Mouse (Mus musculus): ENCODE measurements around the gene Grm3.

Gene Grm3

GRCm38 (mm10) chr5:9724956-9725600 is at the start of gene Grm3:
Gene Grm3 (minus strand): TSS chr5:9725170.
- peak; percentile 47 to 55 for DNase-seq (ENCODE audit: low spot score in 2 of 2)

DNA sequence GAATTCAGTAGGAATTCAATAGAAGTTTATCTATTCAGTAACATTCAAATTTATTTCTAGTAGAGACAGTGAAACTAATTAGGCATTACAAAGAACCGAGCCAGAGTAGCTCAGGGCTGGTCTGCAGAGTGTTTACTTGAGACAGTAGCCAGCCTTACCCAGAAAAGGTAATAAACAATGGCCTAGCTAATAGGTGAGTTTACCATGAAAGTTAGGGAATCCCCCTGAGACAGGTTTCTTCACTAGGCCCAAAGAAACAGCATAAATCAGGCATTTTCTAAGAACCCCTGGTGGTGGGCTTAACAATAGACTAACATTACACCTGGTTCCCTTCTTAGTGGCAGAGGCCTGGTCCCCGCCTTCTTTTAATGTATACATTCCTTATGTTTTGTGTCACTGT is 30.8 kb upstream of the Grm3 start:
- DNase-seq (ENCODE audit: low spot score in 2 of 2), result no peak

DNA sequence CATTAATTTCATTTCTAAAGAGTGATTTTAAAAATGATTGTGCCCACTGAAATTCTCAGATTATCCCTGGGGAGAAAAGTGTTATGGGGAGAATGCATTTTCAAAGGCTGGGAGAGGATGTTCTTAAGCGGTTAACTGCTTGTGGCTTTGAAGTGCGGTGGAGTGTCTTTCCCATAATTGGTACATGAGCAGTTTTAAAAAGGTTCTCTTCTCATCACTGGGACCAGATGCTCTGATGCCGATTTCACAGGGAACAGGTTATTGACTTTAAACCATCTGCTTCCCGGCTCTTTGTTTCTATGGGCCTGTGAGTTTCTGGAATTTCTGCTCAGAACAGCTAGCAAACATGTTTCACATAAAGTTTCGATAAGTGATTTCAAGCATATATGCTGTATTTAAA is 23.2 kb upstream of the Grm3 start:
- peak in 1 of 2 experiments; percentile 23 for DNase-seq (ENCODE audit: low spot score in 2 of 2)

- no peak for DNase-seq (ENCODE audit: low spot score in 2 of 2)
Observed at GRCm38 (mm10) chr5:9744120-9744519, 19.1 kb upstream of the Grm3 start.

DNA sequence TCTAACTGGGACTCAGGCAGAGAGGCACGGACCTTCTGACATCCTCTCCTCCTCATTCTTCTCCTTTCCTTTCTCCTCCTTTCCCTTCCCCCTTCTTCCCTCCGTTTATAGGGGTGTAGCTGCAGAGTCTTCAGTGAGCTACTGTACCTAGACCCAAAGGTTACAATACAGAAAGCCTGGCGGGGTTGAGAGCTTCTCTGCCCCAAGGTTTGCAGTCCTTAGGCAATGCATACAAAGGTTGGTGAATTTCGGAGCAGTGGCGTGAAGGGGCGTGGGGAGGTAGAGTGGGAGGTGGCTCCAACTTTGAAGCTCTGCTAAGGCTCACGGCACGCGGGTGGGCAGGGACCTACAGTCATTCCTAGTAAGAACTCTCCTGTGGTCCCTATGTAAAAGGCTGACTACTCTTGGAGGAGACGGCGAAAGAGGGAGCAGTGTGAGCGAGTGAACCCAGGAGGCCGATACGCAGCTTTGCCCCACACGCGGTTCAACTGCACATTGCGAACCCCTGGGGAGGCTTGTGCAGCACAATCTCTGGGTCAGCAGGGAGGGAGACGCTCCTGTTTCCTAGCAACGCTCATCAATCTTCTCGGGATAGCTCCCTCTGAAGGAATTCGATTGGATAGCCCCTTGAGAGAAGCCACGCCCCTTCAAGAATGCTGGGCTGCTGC is 765 bp upstream of the Grm3 start:
- DNase-seq (ENCODE audit: low spot score in 2 of 2), result peak; percentile 87 to 93

- peak; percentile 56 to 57 for DNase-seq (ENCODE audit: low spot score in 2 of 2)
Observed at GRCm38 (mm10) chr5:9724287-9724955, 549 bp downstream of the Grm3 start.

DNA sequence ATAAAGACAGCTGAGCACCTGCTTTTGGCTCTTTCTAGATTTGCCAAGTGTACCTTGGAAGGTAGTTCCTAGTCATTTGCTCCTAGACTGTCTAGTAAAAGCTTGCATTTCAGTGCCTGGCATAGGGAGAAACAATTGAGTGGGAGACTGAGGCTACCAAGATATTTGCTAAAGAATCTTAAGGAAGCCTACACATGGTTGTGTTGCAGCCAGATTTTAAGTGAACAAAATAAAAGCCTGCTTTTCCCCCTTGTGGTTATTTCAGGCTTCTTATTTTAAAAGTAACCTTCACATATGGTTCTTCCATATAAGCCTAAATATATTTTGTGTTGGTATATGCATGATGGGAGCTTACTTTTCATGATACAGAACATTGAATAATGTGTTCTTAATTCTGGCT is 3.8 kb downstream of the Grm3 start:
- no peak for DNase-seq (ENCODE audit: low spot score in 2 of 2)

DNA sequence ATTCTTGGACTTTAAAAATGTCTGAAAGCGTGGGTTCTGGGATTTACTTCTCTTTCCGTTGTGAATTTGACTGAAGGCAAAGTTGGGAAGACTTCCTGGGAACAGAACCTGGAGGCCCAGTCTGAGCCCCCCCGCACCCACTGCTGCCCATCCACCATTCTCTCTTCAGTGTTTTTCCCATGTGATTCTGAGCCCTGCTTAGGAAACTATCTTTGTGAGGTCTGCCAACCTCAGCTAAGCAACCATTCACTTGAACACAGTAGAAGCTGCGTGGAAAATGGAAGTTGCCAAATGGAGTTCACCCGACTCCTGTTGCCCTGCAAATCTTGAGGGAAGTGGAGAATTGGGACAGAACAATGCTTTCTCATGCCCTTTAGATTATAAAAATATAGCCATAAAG is 8.7 kb downstream of the Grm3 start:
- peak; percentile 44 to 53 for DNase-seq (ENCODE audit: low spot score in 2 of 2)

- DNase-seq (ENCODE audit: low spot score in 2 of 2), result no peak
Observed at GRCm38 (mm10) chr5:9707096-9707495, 17.9 kb downstream of the Grm3 start.

GRCm38 (mm10) chr5:9703385-9704009 is 21.5 kb downstream of the Grm3 start:
- DNase-seq (ENCODE audit: low spot score in 2 of 2), result peak; percentile 40

GRCm38 (mm10) chr5:9702656-9703384 is 22.1 kb downstream of the Grm3 start:
- no peak for DNase-seq (ENCODE audit: low spot score in 2 of 2)

DNA sequence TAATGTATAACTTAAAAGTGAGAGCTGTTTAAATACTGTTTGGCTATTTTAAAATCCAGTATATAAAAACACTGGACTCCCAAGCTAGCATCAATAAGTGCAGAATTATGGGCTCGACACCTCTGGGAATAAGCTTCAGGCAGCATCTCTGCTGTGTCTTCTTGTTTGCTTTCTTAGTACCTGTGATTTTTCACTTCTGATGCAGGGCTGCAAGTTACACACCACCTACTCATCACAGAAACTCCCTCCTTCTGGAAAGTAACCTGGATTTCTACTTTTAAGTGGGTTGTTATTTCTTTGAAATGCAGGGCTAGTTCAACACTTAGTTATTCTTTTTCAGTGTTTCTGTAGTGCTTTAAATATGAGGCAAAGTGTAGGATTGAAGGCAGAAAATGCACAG is 32.6 kb downstream of the Grm3 start:
- no peak for DNase-seq (ENCODE audit: low spot score in 2 of 2)

- DNase-seq (ENCODE audit: low spot score in 2 of 2), result no peak
Observed at GRCm38 (mm10) chr5:9690599-9691242, 34.2 kb downstream of the Grm3 start.

- DNase-seq (ENCODE audit: low spot score in 2 of 2), result no peak
Observed at GRCm38 (mm10) chr5:9690192-9690591, 34.8 kb downstream of the Grm3 start.

DNA sequence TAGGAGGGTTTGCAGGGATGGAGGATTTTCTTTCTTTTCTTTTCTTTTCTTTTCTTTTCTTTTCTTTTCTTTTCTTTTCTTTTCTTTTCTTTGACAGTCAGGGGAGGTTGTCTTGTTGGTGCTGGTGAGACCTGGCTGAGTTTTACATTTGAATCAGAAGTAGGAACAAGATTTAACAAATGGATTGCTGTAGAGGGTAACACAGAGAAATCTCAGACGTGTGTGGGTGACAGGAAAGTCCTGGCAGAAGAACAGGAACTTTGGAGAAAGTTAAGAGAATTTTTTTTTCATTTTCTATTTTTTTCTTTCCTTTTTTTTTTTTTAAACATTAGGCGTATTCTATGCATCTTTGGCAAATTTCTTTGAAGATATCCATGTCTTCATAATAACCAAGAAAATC is 41.8 kb downstream of the Grm3 start:
- DNase-seq (ENCODE audit: low spot score in 2 of 2), result no peak

DNA sequence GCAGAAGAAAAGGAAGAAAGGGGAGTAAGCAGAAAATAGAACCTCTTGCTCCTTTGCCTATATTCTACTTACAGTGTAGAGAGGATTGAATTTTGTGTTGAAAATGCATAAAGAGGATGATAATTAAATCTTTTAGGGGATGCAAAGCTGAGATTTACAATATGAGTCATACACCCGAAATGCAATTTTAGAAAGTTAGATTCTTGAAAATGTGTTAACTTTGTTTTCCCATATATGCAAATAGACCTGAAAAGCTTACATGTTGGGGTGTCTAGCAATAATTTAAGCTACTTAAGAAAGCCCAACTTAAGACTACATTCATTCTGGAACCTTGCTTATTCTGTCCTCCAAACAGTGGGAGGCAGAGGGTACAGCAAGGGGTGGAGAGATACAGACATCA is 56.0 kb downstream of the Grm3 start:
- DNase-seq (ENCODE audit: low spot score in 2 of 2), result no peak

DNA sequence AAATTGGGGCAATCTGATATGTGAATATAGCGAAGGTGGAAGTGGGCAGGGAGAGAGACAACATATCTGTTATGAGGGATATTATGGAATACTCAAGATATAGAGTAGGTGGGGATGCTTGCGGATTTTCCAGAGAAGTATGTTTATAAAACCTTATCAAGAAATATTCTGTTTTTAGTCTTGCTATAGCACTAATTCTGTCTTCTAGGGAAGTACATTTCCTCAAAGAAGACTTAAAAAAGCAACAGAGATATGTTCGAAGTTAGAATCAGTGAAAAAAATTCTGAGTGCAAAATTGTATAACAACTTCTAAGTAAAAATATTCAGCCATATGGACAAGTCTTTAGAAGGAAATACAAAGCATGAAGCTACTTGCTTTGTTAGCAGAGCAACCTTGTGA is 61.6 kb downstream of the Grm3 start:
- no peak for DNase-seq (ENCODE audit: low spot score in 2 of 2)

- DNase-seq (ENCODE audit: low spot score in 2 of 2), result peak; percentile 86 to 92
Observed at GRCm38 (mm10) chr5:9661870-9662589, 62.9 kb downstream of the Grm3 start.

DNA sequence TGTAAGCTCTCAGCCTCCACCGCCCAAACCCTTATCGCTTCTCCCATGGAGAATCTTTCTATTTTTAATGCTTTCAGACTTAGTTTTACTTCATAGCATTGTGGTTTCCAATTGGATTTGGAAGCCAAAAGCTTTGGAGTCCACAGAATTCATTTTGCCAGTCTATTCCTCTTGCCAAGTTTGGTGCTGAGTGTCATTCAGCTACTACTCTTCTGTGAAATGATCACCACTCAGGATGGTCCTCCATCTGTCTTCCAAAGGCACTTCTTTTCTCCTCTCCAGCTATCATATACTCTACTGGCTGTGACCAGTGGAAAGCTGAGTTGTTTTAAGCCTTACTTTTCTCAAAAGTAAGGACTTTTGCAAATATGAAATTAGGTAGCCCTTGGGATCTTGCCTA is 86.4 kb downstream of the Grm3 start:
- DNase-seq (ENCODE audit: low spot score in 2 of 2), result no peak

DNA sequence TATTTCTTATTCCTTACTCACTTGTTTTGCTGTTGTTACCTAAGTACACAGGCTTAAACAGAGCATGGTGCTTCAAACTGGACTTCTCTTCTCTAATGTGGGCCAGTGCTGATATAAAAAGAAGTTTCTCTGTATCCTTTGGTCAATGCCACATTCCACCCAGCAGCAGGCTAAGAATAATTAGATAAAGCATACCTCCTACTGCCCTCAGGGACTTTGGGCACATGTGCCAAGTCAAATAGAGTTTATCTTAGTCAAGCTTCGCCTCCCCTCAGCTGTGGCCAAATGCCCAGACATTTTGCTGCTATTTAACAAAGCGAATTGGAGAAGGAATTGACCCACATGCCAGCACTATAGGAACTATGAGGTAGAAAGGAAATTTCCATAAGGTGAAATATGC is 97.8 kb downstream of the Grm3 start:
- DNase-seq (ENCODE audit: low spot score in 2 of 2), result no peak

DNA sequence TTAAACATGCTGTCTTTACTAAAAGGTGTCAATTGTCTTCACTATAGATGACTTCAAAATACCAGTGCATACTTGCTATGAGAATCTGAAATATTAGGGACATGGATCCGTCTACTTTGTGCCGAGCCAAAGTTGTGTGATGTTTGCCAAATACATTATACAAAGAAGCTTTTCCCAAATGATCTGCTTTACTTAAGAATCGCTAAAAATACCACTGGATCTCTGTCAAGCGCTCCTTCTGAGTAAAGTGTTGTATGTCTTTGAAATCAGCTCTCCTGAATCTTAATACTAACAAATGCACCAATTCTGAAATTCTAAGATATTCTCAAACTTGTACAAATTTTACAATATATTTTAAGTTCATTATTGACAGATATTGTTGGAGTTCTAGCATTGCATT is 100.6 kb downstream of the Grm3 start:
- DNase-seq (ENCODE audit: low spot score in 2 of 2), result no peak

All from right cerebral cortex, postnatal 10 days (tissue).